Mouse (Mus musculus) neural tube, embryonic 10.5 days (tissue): ENCODE measurements around the gene Rfx4.

Source experiments
- DNase-seq: peaks from one replicate; pipeline ENCODE4 v3.0.0-alpha.2; 2017; ENCODE audit warnings: low spot score; ENCODE audit errors: extremely low spot score

Rfx4 gene

GRCm38 (mm10) chr10:84908471-84908870, 152.6 kb downstream of the Rfx4 start:
- no peak for DNase-seq

GRCm38 (mm10) chr10:84909021-84909801, 153.3 kb downstream of the Rfx4 start:
- no peak for DNase-seq

- DNase-seq = no peak
Observed at GRCm38 (mm10) chr10:84910194-84910593, 154.3 kb downstream of the Rfx4 start.

- no peak for DNase-seq
Observed at GRCm38 (mm10) chr10:84910758-84911384, 155.0 kb downstream of the Rfx4 start.

GRCm38 (mm10) chr10:84913148-84913547, 157.3 kb downstream of the Rfx4 start:
- DNase-seq = no peak

GRCm38 (mm10) chr10:84915476-84915875, 159.6 kb downstream of the Rfx4 start:
- no peak for DNase-seq

- DNase-seq = peak; percentile 98
Observed at GRCm38 (mm10) chr10:84916810-84917730, 161.2 kb downstream of the Rfx4 start, which contains the start of gene Ric8b. Gene Ric8b, plus strand, starts transcription at chr10:84917616.

- DNase-seq = no peak
Observed at GRCm38 (mm10) chr10:84917731-84918095, 161.9 kb downstream of the Rfx4 start.

- no peak for DNase-seq
Observed at GRCm38 (mm10) chr10:84926336-84926735, 170.5 kb downstream of the Rfx4 start.

- no peak for DNase-seq
Observed at GRCm38 (mm10) chr10:84926885-84927284, 171.0 kb downstream of the Rfx4 start.

GRCm38 (mm10) chr10:84928465-84928864, 172.6 kb downstream of the Rfx4 start:
- no peak for DNase-seq

GRCm38 (mm10) chr10:84935553-84936209, 179.8 kb downstream of the Rfx4 start:
- DNase-seq = no peak

GRCm38 (mm10) chr10:84936832-84937515, 181.1 kb downstream of the Rfx4 start:
- no peak for DNase-seq

- DNase-seq = no peak
Observed at GRCm38 (mm10) chr10:84938094-84938820, 182.4 kb downstream of the Rfx4 start.

- DNase-seq = no peak
Observed at GRCm38 (mm10) chr10:84938886-84939285, 183.0 kb downstream of the Rfx4 start.

GRCm38 (mm10) chr10:84940356-84940755, 184.5 kb downstream of the Rfx4 start:
- no peak for DNase-seq

- DNase-seq = no peak
Observed at GRCm38 (mm10) chr10:84945692-84946091, 189.8 kb downstream of the Rfx4 start.

GRCm38 (mm10) chr10:84948970-84949683, 193.3 kb downstream of the Rfx4 start:
- no peak for DNase-seq

GRCm38 (mm10) chr10:84949684-84950010, 193.8 kb downstream of the Rfx4 start:
- DNase-seq = no peak

- DNase-seq = no peak
Observed at GRCm38 (mm10) chr10:84950384-84950783, 194.5 kb downstream of the Rfx4 start.
